Mouse (Mus musculus) heart, adult 2 months (tissue): ENCODE results near the gene Syk. TPM values are rescaled to one million over a fixed set of nuclear protein-coding genes. Genes with fewer than 3 reads are reported as not detected.

Source experiments
- DNase-seq, 2 experiments: peaks; one replicate each; pipeline ENCODE4 v3.0.0; 2021
- H3K27ac ChIP-seq: fragments of 200-600 bp; 2 replicates; pipeline ENCODE4 v1.8.1; 2022
- H3K27me3 ChIP-seq: fragments of 200-500 bp; 2 replicates; pipeline ENCODE4 v1.6.1; 2012; ENCODE audit warnings: mild to moderate bottlenecking, low read length, inconsistent platforms, mixed read lengths; ENCODE audit not compliant: control insufficient read depth, insufficient read depth
- H3K36me3 ChIP-seq: fragments of 200-500 bp; 2 replicates; pipeline ENCODE4 v1.6.1; 2012; ENCODE audit warnings: low read length, inconsistent platforms; ENCODE audit not compliant: control insufficient read depth, insufficient read depth
- H3K4me1 ChIP-seq: fragments of 200-500 bp; 2 replicates; pipeline ENCODE4 v1.6.1; 2011; ENCODE audit warnings: low read length; ENCODE audit not compliant: control insufficient read depth, insufficient read depth
- H3K4me3 ChIP-seq: fragments of 200-600 bp; 2 replicates; pipeline ENCODE4 v1.8.1; 2022
- H3K79me2 ChIP-seq: fragments of 200-500 bp; replicated peaks from 2 replicates; pipeline ENCODE4 v1.6.1; 2012; ENCODE audit warnings: mild to moderate bottlenecking, inconsistent platforms, low read length, moderate library complexity, mixed read lengths; ENCODE audit not compliant: control insufficient read depth, insufficient read depth
- H3K9ac ChIP-seq: fragments of 200-500 bp; 2 replicates; pipeline ENCODE4 v1.6.1; 2012; ENCODE audit warnings: low read depth, mild to moderate bottlenecking, control low read depth, inconsistent platforms, low read length, mixed read lengths
- CTCF ChIP-seq: fragments of 200-600 bp; IDR thresholded peaks from 2 replicates; pipeline ENCODE4 v1.8.1; 2022; ENCODE audit warnings: antibody characterized with exemption, mild to moderate bottlenecking, moderate library complexity
- EP300 ChIP-seq: fragments of 200-500 bp; IDR thresholded peaks from 2 replicates; pipeline ENCODE4 v1.6.1; 2011; ENCODE audit warnings: low read depth, low read length, control low read depth; ENCODE audit not compliant: insufficient read depth
- POLR2A ChIP-seq: fragments of 200-500 bp; IDR thresholded peaks from 2 replicates; pipeline ENCODE4 v1.6.1; 2011; ENCODE audit warnings: mild to moderate bottlenecking, low read depth, low read length, control low read depth; ENCODE audit not compliant: insufficient read depth
- WGBS: fragments of 180-500 bp; shearing (Covaris S2); methylation state at CpG from one replicate; pipeline ENCODE4 v1.1.7; 2018; 5-methylcytosine and 5-hydroxymethylcytosine counted together
- intact Hi-C: fragments of 180-260 bp; cut with DNase I; formaldehyde crosslinking; loops from one replicate; pipeline ENCODE4 v1.15.1; 2025
- polyA plus RNA-seq: library from polyadenylated mRNA; depleted of rRNA; stranded (reverse); fragments of >200 nt; gene quantifications from 2 replicates; pipeline ENCODE4 v1.2.3, GENCODE M21; 2012
- total RNA-seq, 2 experiments: library from RNA; stranded (reverse); gene quantifications; 2 replicates each; pipeline ENCODE4 v1.2.3; 2021

Syk gene
- total and polyA plus RNA-seq, 3 experiments = 14.0 to 17.6 (median 16.0) TPM

- intact Hi-C loops = no loop called here
- WGBS = 73% methylated on average over 18 of the region's 18 CpGs
- Histone ChIP-seq H3K4me1 (peaks cover 1% of the 10 kb centered on the region; the same call in 1 of the 2 replicates), H3K79me2 (no peaks in the 10 kb centered on the region), H3K4me3 (no peak overlapping the region), H3K27ac (no peak overlapping the region), H3K27me3 (no peaks in the 10 kb centered on the region), H3K9ac (no peak overlapping the region), H3K36me3 (no peaks in the 10 kb centered on the region)
- peak in 1 of 2 experiments; percentile 29 for DNase-seq
- TF ChIP-seq POLR2A (no peak), EP300 (no peak), CTCF (peak; percentile 61)
Observed at GRCm38 (mm10) chr13:52565103-52565739, 17.8 kb upstream of the Syk start.

DNA sequence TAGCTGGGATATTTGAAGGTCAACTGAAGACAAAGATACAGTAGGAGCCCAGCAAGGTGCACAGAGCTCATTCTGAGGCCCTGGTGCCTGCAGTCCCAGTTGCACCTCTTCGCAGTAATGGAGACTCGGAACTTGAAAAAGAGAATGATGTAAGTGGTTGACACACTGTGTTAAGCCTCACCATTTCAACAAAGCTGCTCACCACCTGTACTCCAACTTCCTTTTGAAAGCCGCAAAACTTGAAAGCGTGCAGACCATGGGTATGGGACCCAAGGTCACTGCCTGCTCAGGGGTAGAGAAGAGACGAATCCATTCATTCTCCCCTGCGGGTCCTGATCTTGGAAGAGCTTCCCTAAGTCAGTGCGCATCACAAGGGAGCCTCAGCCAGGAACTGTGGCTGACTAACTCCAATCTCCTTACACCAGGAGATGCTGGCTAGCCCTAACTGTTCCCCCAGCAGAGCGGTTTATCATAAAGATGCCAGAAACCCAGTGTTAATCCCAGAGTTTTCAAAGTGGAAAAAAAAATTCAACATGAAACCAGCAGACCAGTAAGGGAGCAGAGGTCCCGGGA is 16.7 kb upstream of the Syk start:
- H3K4me1 ChIP-seq = peaks cover 1% of the 10 kb centered on the region; the same call in 1 of the 2 replicates
- no peaks in the 10 kb centered on the region for H3K27me3 ChIP-seq
- no peak overlapping the region for H3K9ac ChIP-seq
- no peak overlapping the region for H3K27ac ChIP-seq
- H3K36me3 ChIP-seq = no peaks in the 10 kb centered on the region
- DNase-seq = no peak
- TF ChIP-seq CTCF = no peak
- no peak for TF ChIP-seq POLR2A
- no peak for TF ChIP-seq EP300
- intact Hi-C loops = no loop called here
- H3K79me2 ChIP-seq = no peaks in the 10 kb centered on the region
- H3K4me3 ChIP-seq = no peak overlapping the region
- WGBS = 85% methylated on average over 9 of the region's 9 CpGs

- Histone ChIP-seq H3K79me2 (no peaks in the 10 kb centered on the region), H3K4me3 (no peak overlapping the region), H3K4me1 (peaks cover 1% of the 10 kb centered on the region; the same call in 1 of the 2 replicates), H3K36me3 (no peaks in the 10 kb centered on the region), H3K9ac (no peak overlapping the region), H3K27ac (no peak overlapping the region), H3K27me3 (no peaks in the 10 kb centered on the region)
- no peak for TF ChIP-seq POLR2A
- no peak for TF ChIP-seq CTCF
- no peak for TF ChIP-seq EP300
- 87% methylated on average over 7 of the region's 7 CpGs for WGBS
- intact Hi-C loops = no loop called here
- no peak for DNase-seq
Observed at GRCm38 (mm10) chr13:52566777-52567176, 16.2 kb upstream of the Syk start.

GRCm38 (mm10) chr13:52569194-52569769 is 13.7 kb upstream of the Syk start:
- Histone ChIP-seq H3K27ac (no peak overlapping the region), H3K79me2 (no peaks in the 10 kb centered on the region), H3K27me3 (no peaks in the 10 kb centered on the region), H3K4me3 (no peak overlapping the region), H3K9ac (no peak overlapping the region), H3K4me1 (peaks cover 1% of the 10 kb centered on the region; the same call in 1 of the 2 replicates), H3K36me3 (no peaks in the 10 kb centered on the region)
- WGBS = 67% methylated on average over 8 of the region's 8 CpGs
- TF ChIP-seq POLR2A (no peak), EP300 (no peak), CTCF (no peak)
- DNase-seq = no peak
- intact Hi-C loops = no loop called here

DNA sequence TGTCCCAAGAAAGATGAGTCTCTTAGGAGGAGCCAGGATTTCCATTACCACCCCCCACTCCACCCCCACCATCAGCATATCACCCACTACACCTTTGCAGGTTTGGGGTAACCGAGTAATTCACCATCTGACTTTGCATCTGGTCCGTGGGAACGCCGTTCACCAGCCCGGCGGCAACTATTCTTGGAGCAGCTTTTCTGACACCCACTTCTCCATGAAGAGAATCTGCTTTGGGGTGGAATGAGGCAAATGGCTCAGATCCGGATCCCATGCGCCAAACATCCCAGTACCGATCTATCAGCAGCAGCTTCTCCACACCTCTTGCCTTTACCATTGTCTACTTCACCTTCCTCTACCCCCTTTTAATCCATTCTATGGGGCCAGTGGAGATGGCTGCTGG is 12.7 kb upstream of the Syk start:
- no peak overlapping the region for H3K27ac ChIP-seq
- H3K4me1 ChIP-seq = peaks cover under 1% of the 10 kb centered on the region; the same call in 1 of the 2 replicates
- no peaks in the 10 kb centered on the region for H3K36me3 ChIP-seq
- no peaks in the 10 kb centered on the region for H3K27me3 ChIP-seq
- H3K79me2 ChIP-seq = no peaks in the 10 kb centered on the region
- no peak for TF ChIP-seq CTCF
- TF ChIP-seq EP300 = no peak
- TF ChIP-seq POLR2A = no peak
- 91% methylated on average over 9 of the region's 9 CpGs for WGBS
- no peak overlapping the region for H3K9ac ChIP-seq
- DNase-seq = no peak
- intact Hi-C loops = no loop called here
- H3K4me3 ChIP-seq = no peak overlapping the region
